Mouse (Mus musculus) ovary, postnatal 10 days (tissue): ENCODE data around the gene Cldn34b4.

Source experiments
- DNase-seq: peaks from one replicate; pipeline ENCODE4 v3.0.0; 2022; ENCODE audit warnings: low spot score

Gene Cldn34b4

DNA sequence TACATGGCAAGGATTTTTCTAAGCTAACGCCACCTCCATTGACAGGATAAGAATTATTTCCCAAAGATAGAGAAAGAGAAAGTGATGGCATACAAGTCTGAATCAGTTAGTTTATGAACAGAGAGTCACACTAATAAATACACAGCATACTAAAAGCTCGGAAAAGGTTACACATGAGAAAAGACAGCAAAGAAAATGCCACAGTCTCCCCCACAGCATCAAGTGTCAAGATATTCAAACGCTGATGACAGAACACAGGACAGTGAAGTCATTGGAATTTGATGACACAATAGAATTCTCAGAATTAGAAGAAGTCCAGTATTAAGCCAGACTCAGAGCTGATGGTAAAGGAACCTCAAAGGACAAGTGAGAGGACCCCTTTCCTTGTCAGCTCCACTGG is at the start of gene Cldn34b4:
Gene Cldn34b4 (plus strand): TSS at position 301 of the 400 bp plus-strand sequence.
- no peak for DNase-seq
